Mouse (Mus musculus) spleen, adult 12 weeks (tissue): ENCODE measurements around the gene Rmnd5b.

Experiments
- DNase-seq: peaks from one replicate; pipeline ENCODE4 v3.0.0; 2022; ENCODE audit warnings: low spot score

The Rmnd5b gene

GRCm38 (mm10) chr11:51591915-51592314 is 43.8 kb downstream of the Rmnd5b start:
- no peak for DNase-seq

GRCm38 (mm10) chr11:51591168-51591567 is 44.5 kb downstream of the Rmnd5b start:
- DNase-seq, result no peak

GRCm38 (mm10) chr11:51590002-51590401 is 45.7 kb downstream of the Rmnd5b start:
- DNase-seq, result no peak

- DNase-seq, result no peak
Measured at GRCm38 (mm10) chr11:51588833-51589232, 46.9 kb downstream of the Rmnd5b start.

GRCm38 (mm10) chr11:51587059-51587458 is 48.6 kb downstream of the Rmnd5b start:
- DNase-seq, result no peak

GRCm38 (mm10) chr11:51586411-51586810 is 49.3 kb downstream of the Rmnd5b start:
- DNase-seq, result no peak

- peak; percentile 13 for DNase-seq
Measured at GRCm38 (mm10) chr11:51585608-51586252, 50.0 kb downstream of the Rmnd5b start.

- DNase-seq, result peak; percentile 98
Measured at GRCm38 (mm10) chr11:51584431-51585248, 51.1 kb downstream of the Rmnd5b start, which contains the start of gene Phykpl. Gene Phykpl (plus strand): TSS chr11:51584757.

- DNase-seq, result no peak
Measured at GRCm38 (mm10) chr11:51584057-51584430, 51.7 kb downstream of the Rmnd5b start.

- peak; percentile 64 for DNase-seq
Measured at GRCm38 (mm10) chr11:51582713-51583112, 53.0 kb downstream of the Rmnd5b start.

- no peak for DNase-seq
Measured at GRCm38 (mm10) chr11:51579024-51579423, 56.7 kb downstream of the Rmnd5b start.

GRCm38 (mm10) chr11:51577587-51577986 is 58.1 kb downstream of the Rmnd5b start:
- DNase-seq, result peak; percentile 21

GRCm38 (mm10) chr11:51576454-51576853 is 59.2 kb downstream of the Rmnd5b start:
- no peak for DNase-seq
